Mouse (Mus musculus) liver, postnatal 0 days (tissue): ENCODE measurements around the gene Ficd.

Source experiments
- CTCF ChIP-seq: sonication (generic); IDR thresholded peaks from 2 replicates; pipeline ENCODE4 v1.5.1; 2016; ENCODE audit warnings: antibody characterized with exemption, low read depth
- EP300 ChIP-seq: IDR thresholded peaks from 2 replicates; pipeline ENCODE4 v1.6.1; 2016; ENCODE audit warnings: antibody characterized with exemption, low read depth, mild to moderate bottlenecking

DNA sequence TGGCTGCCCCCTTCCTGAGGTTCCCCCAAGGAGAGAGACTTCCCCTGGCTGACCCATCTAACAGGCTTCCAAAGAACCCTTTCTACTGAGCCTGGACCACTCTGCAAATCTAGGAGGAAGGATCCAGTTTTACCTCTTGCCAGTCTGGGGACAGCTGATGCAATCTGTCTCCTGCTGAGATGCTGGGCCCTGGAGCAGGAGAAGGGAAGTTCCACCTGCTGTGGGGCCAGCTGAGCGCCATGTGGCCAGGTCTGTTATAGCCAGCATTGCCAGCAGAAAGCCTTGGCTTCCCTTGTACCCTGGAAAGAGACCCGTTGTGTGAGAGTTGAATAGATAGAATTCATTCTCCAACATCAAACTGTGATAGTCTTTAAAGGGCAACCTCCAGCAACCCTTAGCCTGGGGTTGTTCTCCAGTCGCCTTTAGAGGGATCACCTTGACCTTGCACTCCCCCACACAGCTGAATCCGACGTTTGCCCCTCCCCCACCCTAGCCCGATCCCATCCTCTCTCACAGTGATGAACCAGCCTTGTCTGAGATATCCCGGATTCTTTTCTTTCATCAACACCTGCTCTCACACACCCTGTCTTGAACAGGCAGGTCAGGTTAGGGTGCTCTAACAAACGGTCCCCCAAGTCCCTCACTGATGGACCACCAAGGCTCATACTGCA is 11.9 kb upstream of the Ficd start:
- no peak for TF ChIP-seq EP300
- no peak for TF ChIP-seq CTCF
